Mouse (Mus musculus): ENCODE results near the gene Gm11084. TPM values are rescaled to one million over a fixed set of nuclear protein-coding genes. Genes with fewer than 3 reads are reported as not detected.
"Not testable (repeated sequence)": the region's sequence is repeated elsewhere in the genome, so short reads cannot be mapped to it uniquely, and the experiment has no call there.

Gene Gm11084
- polyA plus RNA-seq, 1 experiment from 2014 or later = not detected

GRCm38 (mm10) chr2:72992497-72992896 is 6.0 kb upstream of the Gm11084 start:
- H3K27me3 ChIP-seq = no peaks in the 10 kb centered on the region
- peaks cover 22% of the 10 kb centered on the region for H3K4me1 ChIP-seq
- no peak overlapping the region for H3K4me3 ChIP-seq (replicated peaks)
- H3K9ac ChIP-seq = no peak overlapping the region
- WGBS = 95% methylated on average over 17 of the region's 17 CpGs
- 0 out of 2 replicates have a peak, but pooled peaks cover 7% of the 10 kb centered on the region for H3K9me3 ChIP-seq (replicated peaks)
- no peak overlapping the region for H3K4me2 ChIP-seq (replicated peaks)
- no peak overlapping the region for H3K27ac ChIP-seq (replicated peaks)
- peaks cover 4% of the 10 kb centered on the region; the same call in 1 of the 2 replicates for H3K36me3 ChIP-seq
- ATAC-seq (ENCODE audit: insufficient number of reproducible peaks, low FRiP score, low TSS enrichment, low read depth) = no peak

- not testable (repeated sequence) for ATAC-seq (ENCODE audit: insufficient number of reproducible peaks, low FRiP score, low TSS enrichment, low read depth); H3K4me2 ChIP-seq (replicated peaks); H3K4me3 ChIP-seq (replicated peaks); H3K4me1 ChIP-seq; H3K9ac ChIP-seq; H3K36me3 ChIP-seq; H3K27ac ChIP-seq (replicated peaks); H3K27me3 ChIP-seq; H3K9me3 ChIP-seq (replicated peaks)
- WGBS = 92% methylated on average over 9 of the region's 9 CpGs
These were observed 2.4 kb upstream of the Gm11084 start for GRCm38 (mm10) chr2:72988945-72989344.

GRCm38 (mm10) chr2:72985516-72985915 is 1.0 kb downstream of the Gm11084 start:
- Histone ChIP-seq H3K4me1 (no peaks in the 10 kb centered on the region; the same call in 1 of the 2 replicates), H3K27ac (replicated peaks) (no peak overlapping the region), H3K27me3 (no peaks in the 10 kb centered on the region), H3K4me3 (replicated peaks) (no peak overlapping the region), H3K9me3 (replicated peaks) (0 out of 2 replicates have a peak, but pooled peaks cover 7% of the 10 kb centered on the region), H3K9ac (no peak overlapping the region), H3K4me2 (replicated peaks) (no peak overlapping the region), H3K36me3 (0 out of 2 replicates have a peak, but pooled peaks cover 4% of the 10 kb centered on the region)
- WGBS = 58% methylated on average over 1 of the region's 1 CpGs
- no peak for ATAC-seq (ENCODE audit: insufficient number of reproducible peaks, low FRiP score, low TSS enrichment, low read depth)

DNA sequence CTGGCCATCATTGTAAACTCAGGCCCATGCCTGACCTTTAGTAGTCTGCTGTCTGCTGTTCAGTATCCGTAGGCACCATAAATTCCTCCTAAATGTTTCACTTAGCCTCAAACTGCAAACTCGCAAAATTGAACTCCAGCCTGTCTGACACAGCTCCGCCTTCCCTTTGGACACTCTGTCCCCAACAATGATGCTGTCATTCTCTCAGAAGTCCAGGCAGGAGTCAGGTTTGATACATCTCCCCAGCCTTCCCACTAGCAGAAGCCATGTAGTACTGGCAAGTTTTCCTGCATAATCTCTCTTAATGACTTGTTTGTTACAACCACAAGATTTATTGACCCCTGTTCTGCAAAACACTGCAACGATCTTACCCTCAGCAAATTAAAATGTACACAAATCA is 1.7 kb downstream of the Gm11084 start:
- no peaks in the 10 kb centered on the region; the same call in 1 of the 2 replicates for H3K4me1 ChIP-seq
- H3K4me3 ChIP-seq (replicated peaks) = no peak overlapping the region
- 0 out of 2 replicates have a peak, but pooled peaks cover 4% of the 10 kb centered on the region for H3K36me3 ChIP-seq
- H3K9me3 ChIP-seq (replicated peaks) = 0 out of 2 replicates have a peak, but pooled peaks cover 7% of the 10 kb centered on the region
- no peak overlapping the region for H3K27ac ChIP-seq (replicated peaks)
- 65% methylated on average over 4 of the region's 4 CpGs for WGBS
- ATAC-seq (ENCODE audit: insufficient number of reproducible peaks, low FRiP score, low TSS enrichment, low read depth) = no peak
- H3K9ac ChIP-seq = no peak overlapping the region
- H3K4me2 ChIP-seq (replicated peaks) = no peak overlapping the region
- no peaks in the 10 kb centered on the region for H3K27me3 ChIP-seq

DNA sequence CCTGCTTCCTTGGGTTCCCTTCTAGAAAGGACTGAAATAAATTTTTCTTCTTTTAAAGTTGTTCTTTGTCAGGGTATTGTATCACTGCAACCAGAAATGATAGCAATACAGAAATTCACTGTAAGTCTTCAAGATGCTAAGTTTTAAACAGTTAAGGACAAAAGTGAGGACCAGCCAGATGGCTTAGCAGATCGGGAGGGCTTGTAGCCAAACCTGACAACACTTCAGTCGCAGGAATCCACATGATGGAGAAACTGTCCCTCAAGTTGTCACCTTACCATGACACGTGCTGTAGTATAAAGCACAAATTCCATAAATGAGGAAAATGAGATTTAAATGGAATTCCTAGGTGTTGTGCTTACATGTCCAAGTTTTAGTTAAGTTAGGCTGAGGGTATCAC is 3.3 kb downstream of the Gm11084 start:
- Histone ChIP-seq H3K36me3 (no peaks in the 10 kb centered on the region), H3K9ac (no peak overlapping the region), H3K4me3 (replicated peaks) (no peak overlapping the region), H3K27ac (replicated peaks) (no peak overlapping the region), H3K4me1 (no peaks in the 10 kb centered on the region; the same call in 1 of the 2 replicates), H3K9me3 (replicated peaks) (no peaks in the 10 kb centered on the region), H3K4me2 (replicated peaks) (no peak overlapping the region), H3K27me3 (no peaks in the 10 kb centered on the region)
- ATAC-seq (ENCODE audit: insufficient number of reproducible peaks, low FRiP score, low TSS enrichment, low read depth) = no peak
- WGBS = 91% methylated on average over 3 of the region's 3 CpGs

- Histone ChIP-seq H3K9ac (no peak overlapping the region), H3K4me3 (replicated peaks) (no peak overlapping the region), H3K36me3 (no peaks in the 10 kb centered on the region), H3K4me1 (no peaks in the 10 kb centered on the region; the same call in 1 of the 2 replicates), H3K27me3 (no peaks in the 10 kb centered on the region), H3K27ac (replicated peaks) (no peak overlapping the region), H3K4me2 (replicated peaks) (no peak overlapping the region), H3K9me3 (replicated peaks) (no peaks in the 10 kb centered on the region)
- WGBS = 85% methylated on average over 7 of the region's 7 CpGs
- ATAC-seq (ENCODE audit: insufficient number of reproducible peaks, low FRiP score, low TSS enrichment, low read depth) = no peak
These were observed 4.3 kb downstream of the Gm11084 start for GRCm38 (mm10) chr2:72982110-72982785.

GRCm38 (mm10) chr2:72981441-72982109 is 4.9 kb downstream of the Gm11084 start:
- no peak for ATAC-seq (ENCODE audit: insufficient number of reproducible peaks, low FRiP score, low TSS enrichment, low read depth)
- peak overlapping the region; percentile 97 for H3K4me3 ChIP-seq (replicated peaks)

GRCm38 (mm10) chr2:72981075-72981420 is 5.5 kb downstream of the Gm11084 start:
- H3K4me3 ChIP-seq (replicated peaks) = peak overlapping the region; percentile 97

More at GRCm38 (mm10) chr2:72981441-72982109, 4.9 kb downstream of the Gm11084 start:
- H3K4me2 ChIP-seq (replicated peaks) = peak overlapping the region; percentile 61; the same call in 1 of the 2 replicates
- no peaks in the 10 kb centered on the region for H3K27me3 ChIP-seq
- 74% methylated on average over 9 of the region's 9 CpGs for WGBS
- H3K4me1 ChIP-seq = peaks cover 3% of the 10 kb centered on the region
- H3K9ac ChIP-seq = no peak overlapping the region
- no peaks in the 10 kb centered on the region for H3K36me3 ChIP-seq
- peak overlapping the region; percentile 100; the same call in 1 of the 2 replicates for H3K27ac ChIP-seq (replicated peaks)
- no peaks in the 10 kb centered on the region for H3K9me3 ChIP-seq (replicated peaks)

DNA sequence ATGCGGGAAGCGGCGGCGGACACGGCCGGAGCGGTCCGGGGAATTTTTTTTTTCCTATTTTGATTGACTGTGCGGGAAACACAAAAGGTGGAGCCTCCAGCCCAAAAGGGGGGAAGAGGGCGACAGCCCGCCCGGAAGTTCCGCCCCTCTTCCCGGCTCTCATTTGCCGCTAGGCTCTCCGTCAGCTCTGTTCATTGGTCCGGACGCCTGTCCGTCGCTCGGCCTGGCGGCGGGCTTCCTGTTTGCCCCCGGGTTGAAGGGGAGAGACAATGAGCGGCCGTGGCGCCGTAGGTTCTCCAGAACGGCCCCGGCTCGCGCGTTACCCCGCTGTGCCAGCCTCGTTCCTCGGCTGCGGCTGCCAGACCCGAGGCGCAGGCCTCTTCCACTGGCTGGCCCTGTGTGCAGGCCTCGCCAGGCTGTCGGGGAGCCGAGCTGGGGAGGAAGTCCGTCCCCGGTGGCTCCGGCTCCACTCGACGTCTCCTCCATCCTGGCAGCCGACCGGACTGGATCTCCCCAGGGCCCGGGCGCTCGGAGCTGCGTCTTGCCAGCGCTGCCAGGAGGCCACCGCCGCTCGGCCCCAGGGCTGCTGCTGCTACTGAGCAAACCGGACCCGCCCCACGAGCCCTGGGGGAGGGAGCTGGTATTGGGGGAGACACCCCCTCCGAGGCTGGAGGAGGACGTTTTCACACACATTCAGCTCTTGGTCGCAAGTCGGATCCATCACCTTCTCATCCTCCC is 6.0 kb downstream of the Gm11084 start, which contains the start of gene Sp3:
Gene Sp3, minus strand, starts transcription at position 110 of the 738 bp plus-strand sequence.
- H3K9me3 ChIP-seq (replicated peaks) = no peaks in the 10 kb centered on the region
- H3K4me3 ChIP-seq (replicated peaks) = peak within 1 kb of the TSS; percentile 97
- H3K4me1 ChIP-seq = peaks cover 11% of the 10 kb centered on the region
- H3K4me2 ChIP-seq (replicated peaks) = peak within 1 kb of the TSS; percentile 61
- H3K9ac ChIP-seq = peak within 1 kb of the TSS; percentile 100
- peak; percentile 90 for ATAC-seq (ENCODE audit: insufficient number of reproducible peaks, low FRiP score, low TSS enrichment, low read depth)
- WGBS = under 1% methylated on average over 63 of the region's 64 CpGs
- no peaks in the 10 kb centered on the region for H3K36me3 ChIP-seq
- H3K27me3 ChIP-seq = no peaks in the 10 kb centered on the region
- H3K27ac ChIP-seq (replicated peaks) = peak within 1 kb of the TSS; percentile 100

More at GRCm38 (mm10) chr2:72981075-72981420, 5.5 kb downstream of the Gm11084 start:
- no peak for ATAC-seq (ENCODE audit: insufficient number of reproducible peaks, low FRiP score, low TSS enrichment, low read depth)
- Histone ChIP-seq H3K36me3 (no peaks in the 10 kb centered on the region), H3K4me1 (peaks cover 6% of the 10 kb centered on the region), H3K4me2 (replicated peaks) (peak overlapping the region; percentile 61), H3K9ac (peak overlapping the region; percentile 100), H3K27ac (replicated peaks) (peak overlapping the region; percentile 100), H3K9me3 (replicated peaks) (no peaks in the 10 kb centered on the region), H3K27me3 (no peaks in the 10 kb centered on the region)
- WGBS = 6% methylated on average over 3 of the region's 3 CpGs

DNA sequence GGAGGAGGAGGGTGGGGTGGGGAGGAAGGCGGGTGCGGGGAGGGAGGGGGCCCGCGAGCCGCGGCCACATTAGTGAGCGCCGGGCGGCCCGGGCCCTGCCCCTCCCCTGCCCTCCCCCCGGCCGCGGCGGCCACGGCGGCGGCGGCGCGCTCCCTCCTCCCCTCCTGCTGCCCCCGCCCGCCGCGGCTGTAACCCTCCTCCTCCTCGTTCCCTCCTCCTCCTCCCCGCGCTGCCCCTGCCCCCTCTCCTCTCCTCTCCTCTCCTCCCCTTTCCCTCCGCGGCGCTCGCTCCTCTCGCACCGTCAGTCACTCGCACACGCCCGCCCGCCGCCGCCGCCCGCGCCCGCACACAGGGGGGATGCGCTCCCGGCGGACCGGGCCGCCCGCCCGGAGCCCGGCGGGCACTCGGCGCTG is 6.9 kb downstream of the Gm11084 start:
- Histone ChIP-seq H3K36me3 (no peaks in the 10 kb centered on the region), H3K27ac (replicated peaks) (peak overlapping the region; percentile 100), H3K4me3 (replicated peaks) (peak overlapping the region; percentile 97), H3K9me3 (replicated peaks) (no peaks in the 10 kb centered on the region), H3K4me2 (replicated peaks) (peak overlapping the region; percentile 61), H3K27me3 (no peaks in the 10 kb centered on the region), H3K4me1 (peaks cover 11% of the 10 kb centered on the region), H3K9ac (peak overlapping the region; percentile 100)
- ATAC-seq (ENCODE audit: insufficient number of reproducible peaks, low FRiP score, low TSS enrichment, low read depth) = peak; percentile 85
- 2% methylated on average over 25 of the region's 54 CpGs for WGBS

All from embryonic facial prominence, embryonic 15.5 days (tissue).